Mouse (Mus musculus) forebrain, embryonic 16.5 days (tissue): ENCODE data around the gene Abcd2. TPM values are rescaled to one million over a fixed set of nuclear protein-coding genes. Genes with fewer than 3 reads are reported as not detected.

Experiments
- ATAC-seq: fragments of 200-750 bp; cut with Nextera tagmentation; 2 replicates; pipeline ENCODE4 v1.8.0; 2017; ENCODE audit warnings: mild to moderate bottlenecking, moderate library complexity
- H3K27ac ChIP-seq: fragments of 300-500 bp; sonication (generic); 2 replicates; pipeline ENCODE4 v1.5.1; 2014; ENCODE audit warnings: low read length, control low read depth
- H3K27me3 ChIP-seq: fragments of 300-500 bp; sonication (generic); replicated peaks from 2 replicates; pipeline ENCODE4 v1.6.1; 2014; ENCODE audit warnings: low read length; ENCODE audit not compliant: control insufficient read depth, insufficient read depth
- H3K36me3 ChIP-seq: fragments of 300-500 bp; sonication (generic); 2 replicates; pipeline ENCODE4 v1.6.1; 2014; ENCODE audit not compliant: control insufficient read depth, insufficient read depth
- H3K4me1 ChIP-seq: fragments of 300-500 bp; sonication (generic); replicated peaks from 2 replicates; pipeline ENCODE4 v1.6.1; 2014; ENCODE audit warnings: low read length; ENCODE audit not compliant: control insufficient read depth, insufficient read depth
- H3K4me2 ChIP-seq: fragments of 300-500 bp; sonication (generic); 2 replicates; pipeline ENCODE4 v1.6.1; 2014; ENCODE audit warnings: mild to moderate bottlenecking, low read length, control low read depth
- H3K4me3 ChIP-seq: fragments of 300-500 bp; sonication (generic); replicated peaks from 2 replicates; pipeline ENCODE4 v1.5.1; 2014; ENCODE audit warnings: mild to moderate bottlenecking, low read length, control low read depth
- H3K9ac ChIP-seq: fragments of 300-500 bp; sonication (generic); replicated peaks from 2 replicates; pipeline ENCODE4 v1.6.1; 2014; ENCODE audit warnings: low read depth, low read length, control low read depth
- H3K9me3 ChIP-seq: fragments of 300-500 bp; sonication (generic); 2 replicates; pipeline ENCODE4 v1.6.1; 2016; ENCODE audit warnings: low read length; ENCODE audit not compliant: control insufficient read depth
- WGBS: fragments of 180-500 bp; shearing (Covaris S2); extraction: QIAGEN DNeasy Blood & Tissue Kit; methylation state at CpG from one replicate; pipeline ENCODE4 v1.1.7; 2014; 5-methylcytosine and 5-hydroxymethylcytosine counted together
- polyA plus RNA-seq: library from polyadenylated mRNA; unstranded; fragments of >200 nt; fragmentation: Nextera tagmentation; extraction: Ambion mirVana; gene quantifications from 2 replicates; pipeline ENCODE4 v1.2.1, GENCODE M21; 2015

The Abcd2 gene
- polyA plus RNA-seq, 1 experiment from 2014 or later, result 14.2 TPM

DNA sequence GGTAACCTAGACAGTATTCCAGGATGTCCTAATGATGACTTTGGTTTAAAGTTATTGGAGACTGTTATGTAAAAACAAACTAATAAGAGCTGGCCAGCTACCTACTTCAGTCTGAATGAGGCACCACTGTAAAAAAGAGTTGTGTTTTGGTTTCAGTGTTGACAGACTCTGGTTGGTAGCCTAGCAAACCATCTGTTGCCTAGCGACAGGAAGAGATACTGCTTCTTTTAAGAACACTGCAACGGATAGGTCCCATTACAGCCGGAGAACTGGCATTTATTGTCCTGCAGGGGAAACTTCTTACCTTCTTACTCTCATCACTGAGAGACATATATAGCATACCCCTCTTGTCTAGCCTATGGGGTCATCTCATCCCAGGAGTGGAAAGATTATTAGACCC lies 86.7 kb downstream of the Abcd2 start:
- H3K4me3 ChIP-seq, result no peak overlapping the region
- H3K36me3 ChIP-seq, result no peaks in the 10 kb centered on the region
- WGBS, result 38% methylated on average over 3 of the region's 3 CpGs
- H3K9me3 ChIP-seq, result no peaks in the 10 kb centered on the region
- H3K27ac ChIP-seq, result no peak overlapping the region
- no peaks in the 10 kb centered on the region for H3K27me3 ChIP-seq
- H3K9ac ChIP-seq, result no peak overlapping the region
- H3K4me2 ChIP-seq, result no peak overlapping the region
- ATAC-seq, result 0 out of 2 replicates have a peak, but pooled peaks have one; percentile 36
- H3K4me1 ChIP-seq, result peaks cover 5% of the 10 kb centered on the region; the same call in 1 of the 2 replicates

DNA sequence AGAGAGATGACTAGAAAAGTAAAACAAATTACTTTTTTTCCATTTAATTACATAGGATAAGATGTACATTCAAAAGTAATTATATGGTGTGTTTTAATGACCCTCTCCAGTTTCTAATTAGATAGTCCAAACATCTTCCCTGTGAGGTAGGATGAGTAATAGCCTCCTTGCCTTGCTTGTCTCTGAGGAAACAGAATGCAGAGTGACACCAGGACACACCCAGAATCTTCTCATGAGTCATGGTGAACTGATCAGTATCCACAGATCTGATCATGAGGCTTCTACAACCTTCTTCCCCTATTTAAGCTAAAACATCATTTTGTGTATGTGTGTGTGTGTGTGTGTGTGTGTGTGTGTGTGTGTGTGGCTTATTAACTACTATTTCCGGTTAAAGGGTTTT lies 87.3 kb downstream of the Abcd2 start:
- Histone ChIP-seq H3K9ac (no peak overlapping the region), H3K4me3 (no peak overlapping the region), H3K36me3 (no peaks in the 10 kb centered on the region), H3K9me3 (no peaks in the 10 kb centered on the region), H3K27me3 (no peaks in the 10 kb centered on the region), H3K4me2 (no peak overlapping the region), H3K27ac (no peak overlapping the region), H3K4me1 (peaks cover 5% of the 10 kb centered on the region; the same call in 1 of the 2 replicates)
- ATAC-seq, result no peak
- WGBS, result 72% methylated on average over 1 of the region's 1 CpGs

DNA sequence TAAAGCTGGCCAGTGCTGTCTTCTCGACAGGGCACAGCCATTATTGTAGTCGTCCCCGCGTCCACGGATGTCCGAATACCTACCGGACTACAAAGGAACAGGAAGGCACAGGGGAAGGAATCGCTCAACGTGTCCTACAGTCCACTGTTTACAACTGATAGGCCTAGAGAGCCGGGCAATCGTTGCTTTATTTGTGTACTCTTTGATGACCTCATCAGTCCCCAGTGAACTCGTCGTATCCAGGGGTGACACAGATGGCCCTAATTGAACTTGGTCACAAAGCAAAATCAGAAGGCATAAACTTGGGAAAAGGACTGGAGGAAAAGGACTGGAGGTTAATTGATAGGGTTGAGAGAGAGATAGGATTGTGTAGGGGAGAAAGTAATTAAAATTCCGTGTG lies 87.8 kb downstream of the Abcd2 start:
- H3K9me3 ChIP-seq, result no peaks in the 10 kb centered on the region
- ATAC-seq, result no peak
- H3K4me2 ChIP-seq, result no peak overlapping the region
- H3K27me3 ChIP-seq, result no peaks in the 10 kb centered on the region
- no peak overlapping the region for H3K9ac ChIP-seq
- H3K4me1 ChIP-seq, result peaks cover 5% of the 10 kb centered on the region; the same call in 1 of the 2 replicates
- no peak overlapping the region for H3K4me3 ChIP-seq
- no peak overlapping the region for H3K27ac ChIP-seq
- WGBS, result 66% methylated on average over 14 of the region's 14 CpGs
- no peaks in the 10 kb centered on the region for H3K36me3 ChIP-seq

DNA sequence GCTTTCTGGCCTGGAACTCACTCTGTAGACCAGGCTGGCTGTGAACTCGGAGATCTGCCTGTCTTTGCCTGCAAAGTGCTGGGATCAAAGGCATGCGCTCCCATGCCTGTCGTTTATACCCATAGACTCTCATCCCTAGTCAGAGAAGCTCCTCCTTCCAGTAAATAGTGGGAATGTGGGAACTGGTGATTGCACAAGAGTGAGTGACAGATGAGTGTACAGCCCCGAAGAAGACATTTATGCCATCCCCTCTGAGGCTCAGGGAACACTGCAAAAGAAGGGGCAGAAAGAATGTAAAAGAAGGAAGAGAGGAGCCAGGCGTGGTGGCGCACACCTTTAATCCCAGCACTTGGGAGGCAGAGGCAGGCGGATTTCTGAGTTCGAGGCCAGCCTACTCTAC lies 88.3 kb downstream of the Abcd2 start:
- 93% methylated on average over 8 of the region's 8 CpGs for WGBS
- no peak overlapping the region for H3K4me3 ChIP-seq
- no peak overlapping the region for H3K27ac ChIP-seq
- H3K4me1 ChIP-seq, result peaks cover 5% of the 10 kb centered on the region; the same call in 1 of the 2 replicates
- no peak for ATAC-seq
- H3K36me3 ChIP-seq, result no peaks in the 10 kb centered on the region
- no peaks in the 10 kb centered on the region for H3K27me3 ChIP-seq
- no peak overlapping the region for H3K9ac ChIP-seq
- H3K4me2 ChIP-seq, result no peak overlapping the region
- H3K9me3 ChIP-seq, result no peaks in the 10 kb centered on the region

DNA sequence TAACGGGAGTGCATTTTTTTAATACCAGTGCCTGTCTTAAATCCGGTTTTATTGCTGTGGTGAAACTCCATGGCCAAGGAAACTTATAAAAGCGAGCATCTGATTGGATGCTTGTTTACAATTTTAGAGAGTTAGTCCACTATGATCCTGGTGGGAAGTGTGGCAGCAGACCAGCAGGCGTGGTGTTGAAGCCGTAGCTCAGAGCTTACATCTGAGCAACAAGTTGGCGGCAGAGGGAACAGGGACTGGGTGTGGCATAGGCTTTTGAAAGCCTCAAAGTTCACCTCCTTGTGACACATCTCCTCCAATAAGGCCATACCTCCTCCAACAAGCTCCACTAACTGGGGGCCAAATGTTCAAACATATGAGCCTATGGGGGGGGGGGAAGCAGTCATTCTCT lies 95.0 kb downstream of the Abcd2 start:
- no peak overlapping the region for H3K9ac ChIP-seq
- peaks cover 5% of the 10 kb centered on the region for H3K4me1 ChIP-seq
- 89% methylated on average over 6 of the region's 6 CpGs for WGBS
- no peak overlapping the region for H3K27ac ChIP-seq
- no peak overlapping the region for H3K4me3 ChIP-seq
- H3K27me3 ChIP-seq, result no peaks in the 10 kb centered on the region
- no peaks in the 10 kb centered on the region for H3K9me3 ChIP-seq
- H3K4me2 ChIP-seq, result no peak overlapping the region
- ATAC-seq, result no peak
- H3K36me3 ChIP-seq, result no peaks in the 10 kb centered on the region

Other genes starting within 250 kb of the Abcd2 start
- gene Kif21a, start 141.9 kb downstream of the Abcd2 start, polyA plus RNA-seq, result 49.0 and 53.7 TPM in 2 replicates
- gene CN725425, start 7.7 kb upstream of the Abcd2 start, polyA plus RNA-seq, result not detected in 2 replicates